Mouse (Mus musculus): ENCODE data around the gene Cct3.
A peak's percentile ranks its signal among the peaks of the same experiment; 100 is the strongest.
"Not testable (repeated sequence)": the region's sequence is repeated elsewhere in the genome, so short reads cannot be mapped to it uniquely, and the experiment has no call there.

Cct3 gene

DNA sequence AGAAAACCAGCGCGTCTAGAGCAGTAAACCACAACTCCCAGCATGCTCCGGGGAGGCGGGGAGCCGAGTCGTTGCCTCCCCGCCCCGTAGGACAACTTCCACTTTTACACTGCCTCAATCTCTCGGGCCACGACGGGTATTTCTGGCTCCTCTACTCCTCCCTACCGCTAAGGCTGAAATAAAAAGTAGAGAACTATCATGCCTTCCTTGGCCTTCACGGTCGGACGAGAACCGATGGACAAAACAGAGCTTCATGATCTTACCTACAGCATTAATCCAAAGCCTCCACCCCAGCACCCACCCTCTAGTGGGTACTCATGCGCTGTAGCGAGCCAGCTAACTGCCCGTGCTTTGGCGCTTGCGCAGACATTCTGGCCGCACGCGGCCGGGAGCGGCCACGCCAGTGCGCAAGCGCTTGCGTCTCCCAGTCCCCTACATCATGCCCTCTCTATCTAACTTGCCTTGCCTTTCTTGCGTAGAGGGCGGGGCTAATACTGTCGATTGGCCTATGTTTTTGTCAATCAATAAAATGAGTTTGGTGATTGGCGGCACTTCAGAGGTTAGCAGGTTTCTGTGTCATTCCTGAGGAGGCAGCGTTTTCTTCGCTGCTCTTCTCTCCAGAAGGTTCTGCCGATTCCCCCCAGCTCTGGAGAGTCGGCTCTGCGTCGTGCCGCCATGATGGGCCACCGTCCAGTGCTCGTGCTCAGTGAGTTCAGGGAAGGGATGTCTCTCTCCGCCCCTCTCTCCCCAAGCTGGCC lies at the start of gene Cct3, which contains the start of gene Tsacc:
Cct3 (plus strand) TSS at position 556 of the 758 bp plus-strand sequence.
Tsacc (minus strand) TSS at position 439 of the 758 bp plus-strand sequence.
- DNase-seq, result peak; percentile 95 to 96

DNA sequence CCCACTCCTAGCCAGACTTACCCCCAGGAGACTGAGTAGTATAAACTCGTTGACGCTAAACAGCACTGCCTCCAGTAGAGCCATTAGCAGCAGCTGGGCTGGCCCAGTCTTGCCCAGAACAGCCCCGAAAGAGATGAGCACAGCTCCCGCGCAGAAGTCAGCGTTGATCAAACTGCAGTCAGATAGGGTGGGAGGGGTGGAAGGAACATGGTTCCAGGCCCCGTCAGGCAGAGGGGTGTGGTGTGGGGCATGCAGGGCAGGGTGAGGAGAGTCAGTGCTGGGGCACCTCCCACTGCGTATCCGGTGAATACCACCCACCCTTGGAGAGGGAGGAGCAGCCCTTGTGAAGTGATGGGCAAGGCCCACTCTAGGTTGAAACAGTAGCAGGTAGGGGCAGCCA lies 49.2 kb upstream of the Cct3 start:
- no peak for DNase-seq

DNA sequence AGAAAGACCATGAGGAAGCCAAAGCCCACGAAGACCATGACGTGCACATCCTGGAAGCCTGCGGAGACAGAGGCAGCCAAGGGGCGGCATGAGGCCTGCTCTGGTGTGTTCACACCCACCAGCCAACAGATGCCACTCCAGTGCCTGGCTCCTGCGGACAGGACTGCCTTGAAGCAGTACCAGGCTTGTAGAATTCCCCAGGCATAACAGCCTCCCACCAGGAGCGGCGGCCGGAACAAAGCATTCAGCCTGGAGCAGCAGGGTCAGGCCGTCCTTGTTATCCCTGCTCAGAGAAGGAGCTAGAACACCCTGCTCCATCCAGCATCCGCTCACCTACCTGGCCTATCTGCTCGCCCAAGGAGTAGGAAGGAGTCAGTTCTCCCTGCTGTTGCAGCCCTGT lies 48.5 kb upstream of the Cct3 start:
- DNase-seq, result no peak

DNA sequence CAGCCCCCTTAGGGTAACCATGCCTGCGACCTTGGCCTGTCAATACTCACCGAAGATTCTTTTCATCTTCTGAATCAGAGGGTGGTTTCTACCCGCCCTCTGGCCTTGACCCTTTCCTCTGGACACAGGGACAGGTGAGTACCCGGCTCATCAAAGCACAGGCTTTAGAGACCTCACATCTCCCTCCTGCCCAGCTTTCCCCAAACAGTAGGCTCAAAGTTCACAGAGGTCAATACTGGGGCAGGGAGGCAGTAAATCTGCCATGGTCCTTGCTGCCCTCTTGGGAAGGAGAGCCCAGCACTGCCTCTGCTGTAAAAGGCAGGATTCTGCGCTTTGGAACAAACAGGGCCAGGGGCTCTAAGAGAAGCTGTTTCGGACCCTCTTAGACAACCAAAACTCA lies 44.2 kb upstream of the Cct3 start:
- DNase-seq, result no peak

DNA sequence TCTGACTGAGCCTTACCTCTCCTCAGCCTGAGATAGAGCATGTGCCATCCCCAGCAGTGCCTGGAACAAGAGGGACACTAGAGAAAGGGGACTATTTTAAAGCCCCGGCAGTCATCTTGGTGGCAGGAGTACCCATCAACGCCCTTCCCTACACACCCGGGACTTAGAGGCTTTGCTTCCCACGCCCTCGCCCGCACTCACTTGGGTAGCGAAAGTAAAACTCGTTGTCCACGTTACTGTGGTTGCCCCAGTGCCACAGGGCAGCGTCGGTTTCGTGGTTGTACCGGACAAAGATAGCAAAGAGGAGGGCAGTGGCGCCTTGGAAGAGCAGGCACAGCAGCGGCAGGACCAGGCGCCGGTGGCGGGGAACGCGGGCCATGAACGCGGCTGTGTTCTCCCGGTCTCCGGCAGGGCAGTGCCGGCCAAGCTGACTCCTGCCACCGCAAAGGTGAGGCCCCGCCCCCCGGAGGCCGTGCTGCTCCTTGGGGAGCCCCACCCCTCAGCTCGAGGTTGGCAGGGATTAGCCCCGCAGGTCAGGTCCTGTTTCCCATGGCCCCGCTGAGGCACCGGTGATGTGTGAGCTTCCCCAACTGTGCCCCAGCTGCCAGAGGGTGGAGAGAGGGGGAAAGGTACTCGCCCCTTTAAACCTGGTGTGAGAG lies 42.5 kb upstream of the Cct3 start, which contains the start of gene Rhbg:
Rhbg (minus strand) TSS at position 442 of the 659 bp plus-strand sequence.
- DNase-seq, result peak; percentile 47 to 68

DNA sequence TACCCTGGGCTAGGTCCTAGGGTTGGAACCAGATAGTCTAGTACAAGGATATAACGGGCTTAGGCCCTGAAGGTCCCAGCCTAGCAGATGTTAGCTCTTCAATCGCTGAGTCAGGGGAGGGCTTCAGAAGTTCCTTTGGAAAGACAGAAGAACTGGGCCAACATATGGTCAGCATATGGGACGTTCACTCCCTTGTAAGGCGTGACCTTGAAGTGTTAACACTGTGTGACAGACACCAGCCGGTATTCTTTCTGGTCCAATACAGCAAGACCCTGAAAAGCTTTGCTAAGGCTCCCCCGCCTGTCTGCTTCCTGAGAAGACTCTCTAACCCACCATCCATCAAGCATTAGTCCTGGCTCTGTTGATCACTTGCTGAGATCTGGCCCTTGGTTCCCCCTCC lies 41.0 kb upstream of the Cct3 start:
- no peak for DNase-seq

DNA sequence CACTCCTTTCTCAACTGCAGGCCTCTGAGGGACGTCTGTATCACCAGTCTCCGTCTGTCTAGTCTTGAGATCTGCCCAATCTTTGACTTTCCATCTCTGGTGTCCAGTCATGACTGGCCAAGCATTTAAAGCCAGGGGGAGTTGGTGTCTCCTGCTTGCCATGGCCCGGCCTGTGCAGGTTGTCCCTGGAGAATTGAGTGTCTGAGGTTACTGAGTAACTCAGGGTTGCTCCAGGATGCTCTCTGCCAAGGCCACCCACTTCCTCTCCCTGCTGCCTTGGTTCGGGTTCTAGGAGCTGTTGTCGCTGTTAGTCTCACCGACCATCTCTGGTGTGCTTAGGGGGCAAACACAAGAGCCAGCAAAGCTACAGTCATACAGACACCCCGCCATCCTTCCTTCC lies 40.5 kb upstream of the Cct3 start:
- DNase-seq, result no peak

DNA sequence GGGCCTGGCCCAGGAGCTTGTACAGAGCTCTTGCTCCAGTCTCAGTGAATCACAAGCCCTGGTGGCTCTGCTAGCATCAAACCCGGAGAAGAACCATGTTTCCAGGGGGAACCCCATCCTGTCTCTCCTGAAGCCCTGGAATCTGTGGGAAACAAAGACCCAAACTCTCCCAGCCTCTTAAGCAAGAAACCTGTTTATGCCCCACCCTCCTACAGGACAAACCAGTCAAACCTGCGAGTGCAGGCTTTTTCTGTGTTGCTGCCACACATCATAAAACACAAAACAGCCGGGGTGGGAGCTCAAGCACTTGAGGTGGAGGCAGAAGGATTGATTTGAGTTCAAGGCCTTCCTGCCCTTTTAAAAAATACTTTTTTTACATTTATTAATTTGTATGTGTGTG lies 34.6 kb upstream of the Cct3 start:
- DNase-seq, result no peak

DNA sequence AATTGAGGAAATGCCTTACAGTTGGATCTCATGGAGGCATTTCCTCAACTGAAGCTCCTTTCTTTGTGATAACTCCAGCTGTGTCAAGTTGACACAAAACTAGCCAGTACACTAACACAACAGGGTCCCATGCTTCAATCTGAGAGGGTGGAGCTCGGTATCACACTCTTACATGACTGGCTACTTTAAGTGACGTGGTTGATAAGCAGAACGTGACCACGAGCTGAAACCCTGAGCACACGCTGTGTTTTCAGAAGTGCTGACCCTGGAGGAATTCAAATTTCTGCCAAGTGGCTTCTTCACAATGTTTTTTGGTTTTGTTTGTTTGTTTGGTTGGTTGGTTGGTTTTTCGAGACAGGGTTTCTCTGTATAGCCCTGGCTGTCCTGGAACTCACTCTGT lies 28.9 kb upstream of the Cct3 start:
- DNase-seq, result not testable (repeated sequence)

DNA sequence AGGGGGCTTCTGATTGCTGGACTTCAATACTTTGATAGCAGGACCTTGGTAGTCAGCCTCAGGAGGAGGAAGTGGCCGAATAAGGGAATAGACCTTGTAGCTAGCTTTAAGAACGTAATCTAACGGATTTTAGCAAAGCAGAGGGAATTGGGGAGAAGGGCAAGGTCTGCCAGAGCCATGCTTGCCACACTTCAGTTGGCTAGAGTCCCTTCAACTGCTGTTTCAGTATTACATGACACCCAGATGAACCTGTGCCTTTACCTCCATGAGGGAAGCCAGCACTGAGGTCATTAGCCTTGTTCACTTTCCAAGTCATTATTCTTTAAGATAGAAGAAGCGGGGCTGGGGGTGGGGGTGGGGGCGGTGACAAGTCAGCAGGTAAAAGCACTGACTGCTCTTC lies 27.9 kb upstream of the Cct3 start:
- no peak for DNase-seq

DNA sequence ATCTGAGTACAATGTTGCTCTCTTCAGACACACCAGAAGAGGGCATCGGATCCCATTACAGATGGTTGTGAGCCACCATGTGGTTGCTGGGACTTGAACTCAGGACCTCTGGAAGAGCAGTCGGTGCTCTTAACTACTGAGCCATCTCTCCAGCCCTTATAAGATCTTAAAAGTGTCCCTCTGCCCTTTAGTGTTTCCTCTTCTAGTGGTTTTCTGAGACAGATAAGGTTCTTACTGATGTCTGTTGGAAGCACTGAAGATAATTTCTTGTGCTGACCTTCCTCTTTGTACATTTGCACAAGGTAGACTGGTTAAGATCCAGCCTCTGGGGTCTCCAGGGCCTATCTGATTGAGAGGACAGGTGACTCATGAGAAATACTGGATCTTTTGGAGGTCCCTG lies 25.6 kb upstream of the Cct3 start:
- not testable (repeated sequence) for DNase-seq

DNA sequence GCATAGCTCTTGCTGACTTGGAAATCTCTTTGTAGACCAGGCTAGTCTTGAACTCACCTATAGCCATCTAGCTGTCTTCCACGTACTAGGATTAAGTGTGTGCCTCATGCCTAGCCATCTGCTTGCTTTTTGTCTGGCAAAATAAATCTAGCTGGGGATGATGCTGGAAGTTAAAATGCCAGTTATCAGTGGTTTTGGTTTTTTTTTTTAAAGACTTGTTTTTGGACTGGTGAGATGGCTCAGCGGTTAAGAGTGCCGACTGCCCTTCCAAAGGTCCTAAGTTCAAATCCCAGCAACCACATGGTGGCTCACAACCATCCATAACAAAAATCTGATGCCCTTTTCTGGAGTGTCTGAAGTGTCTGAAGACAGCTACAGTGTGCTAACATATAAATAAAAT lies 25.1 kb upstream of the Cct3 start:
- no peak for DNase-seq

DNA sequence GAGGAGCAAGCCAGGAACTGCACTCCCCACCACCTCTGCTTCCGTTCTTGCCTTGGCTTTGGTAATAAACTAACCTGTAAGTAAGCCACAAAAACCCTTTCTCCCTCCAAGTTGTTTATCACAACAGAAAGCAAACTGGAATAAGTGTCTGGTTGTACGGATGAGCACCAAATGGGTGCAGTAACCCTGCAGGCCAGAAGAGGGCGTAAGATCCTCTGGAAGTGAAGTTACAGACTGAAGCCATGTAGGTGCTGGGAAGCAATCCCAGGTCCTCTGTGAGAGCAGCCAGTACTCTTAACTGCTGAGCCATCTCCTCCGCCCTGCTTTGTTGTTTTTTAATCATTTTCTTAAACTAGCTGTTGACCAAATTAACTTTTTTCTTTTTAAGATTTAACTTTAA lies 22.9 kb upstream of the Cct3 start:
- DNase-seq, result no peak

DNA sequence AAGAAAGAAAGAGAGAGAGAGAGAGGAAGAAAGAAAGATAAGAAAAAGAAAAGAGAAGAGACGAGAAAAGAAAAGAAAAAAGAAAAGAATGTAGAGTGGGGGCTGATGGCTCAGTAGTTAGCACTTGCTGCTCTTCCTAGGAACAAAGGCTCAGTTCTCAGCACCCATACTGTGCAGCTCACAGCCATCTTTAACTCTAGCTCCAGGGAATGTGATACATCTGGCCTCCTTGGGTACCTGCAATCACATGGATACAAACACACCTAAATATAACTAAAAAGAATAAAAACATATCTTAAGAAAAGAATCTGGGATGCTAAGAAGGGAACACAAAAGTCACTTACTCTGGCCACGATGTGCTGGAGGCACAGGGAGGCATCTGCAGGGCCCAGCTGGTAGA lies 20.8 kb upstream of the Cct3 start:
- no peak for DNase-seq

DNA sequence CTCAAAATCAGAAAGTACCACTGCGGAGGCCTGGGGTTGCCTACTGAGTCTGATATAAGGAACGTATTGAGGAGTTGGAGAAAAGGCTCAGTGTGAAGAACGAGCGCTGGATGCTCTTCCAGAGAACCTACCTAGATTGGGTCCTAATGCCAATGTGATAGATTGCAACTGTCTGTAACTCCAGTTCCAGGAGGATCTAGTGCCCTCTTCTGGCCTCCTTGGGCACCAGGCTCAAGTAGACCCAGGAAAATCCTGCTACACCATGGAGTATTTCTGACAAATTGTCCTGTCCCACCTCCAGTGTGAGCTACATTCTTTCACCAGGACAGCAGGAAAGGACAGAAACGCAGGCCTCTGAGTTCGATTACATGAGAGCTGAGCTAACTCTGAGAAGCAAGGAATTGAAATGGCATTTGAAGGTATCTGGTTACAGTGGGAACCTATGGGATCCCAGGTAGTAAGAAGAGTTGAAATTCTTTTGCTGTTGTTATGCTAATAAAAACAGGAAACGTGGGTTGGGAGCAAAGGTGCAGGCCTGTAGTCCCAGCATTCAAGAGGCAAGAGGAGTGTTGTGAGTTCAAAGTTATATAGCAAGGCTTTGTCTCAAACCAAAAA lies 20.3 kb upstream of the Cct3 start:
- DNase-seq, result peak; percentile 27 to 31

DNA sequence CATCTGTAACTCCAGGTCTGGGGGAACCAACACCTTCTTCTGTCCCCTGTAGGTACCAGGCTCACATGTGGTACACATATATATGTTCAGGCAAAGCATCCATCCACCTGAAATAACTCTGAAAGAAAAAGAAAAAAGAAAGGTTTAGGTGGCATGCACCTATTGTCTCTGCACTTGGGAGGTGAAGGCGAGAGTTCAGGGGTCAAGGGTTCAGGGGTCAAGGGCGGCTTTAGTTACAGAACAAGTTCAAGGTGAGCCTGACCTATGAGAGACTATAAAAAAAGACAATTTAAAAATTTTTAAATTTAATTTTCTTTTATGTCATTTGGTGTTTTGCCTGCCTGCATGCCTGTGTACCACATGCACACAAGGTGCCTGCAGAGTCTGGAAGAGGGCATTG lies 16.9 kb upstream of the Cct3 start:
- no peak for DNase-seq

DNA sequence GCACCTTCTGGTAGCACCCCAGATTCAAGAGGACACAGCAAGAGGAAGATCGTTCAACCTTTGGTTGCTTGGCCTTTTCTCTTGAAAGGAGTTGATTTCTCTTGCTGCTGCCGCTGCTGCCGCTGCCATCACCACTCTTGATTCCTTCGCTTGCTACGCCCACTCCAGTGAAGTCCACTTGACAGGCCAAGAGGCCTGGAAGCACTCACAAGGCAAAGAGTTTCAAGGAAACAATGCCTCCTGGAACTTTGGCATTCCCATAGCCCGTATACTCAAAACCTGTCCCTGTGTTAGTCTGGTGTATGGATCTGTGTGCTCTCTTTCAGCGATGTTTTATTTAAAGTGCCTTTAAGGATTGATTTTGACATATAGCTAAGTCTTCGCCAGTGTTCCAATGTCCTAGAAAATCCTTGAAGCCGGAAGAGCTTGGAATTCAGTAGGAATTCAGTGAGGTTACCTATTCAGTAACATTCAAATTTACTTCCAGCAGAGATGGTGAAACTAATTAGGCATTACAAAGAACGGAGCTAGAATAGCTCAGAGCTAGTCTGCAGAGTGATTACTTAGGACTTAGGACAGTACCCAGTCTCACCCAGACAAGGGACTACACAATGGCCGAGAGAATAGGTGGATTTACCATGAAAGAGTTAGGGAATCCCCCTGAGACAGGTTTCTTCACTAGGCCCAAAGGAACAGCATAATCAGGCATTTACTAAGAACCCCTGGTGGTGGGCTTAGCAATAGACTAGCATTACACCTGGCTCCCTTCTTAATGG lies 15.6 kb upstream of the Cct3 start:
- DNase-seq, result not testable (repeated sequence)

DNA sequence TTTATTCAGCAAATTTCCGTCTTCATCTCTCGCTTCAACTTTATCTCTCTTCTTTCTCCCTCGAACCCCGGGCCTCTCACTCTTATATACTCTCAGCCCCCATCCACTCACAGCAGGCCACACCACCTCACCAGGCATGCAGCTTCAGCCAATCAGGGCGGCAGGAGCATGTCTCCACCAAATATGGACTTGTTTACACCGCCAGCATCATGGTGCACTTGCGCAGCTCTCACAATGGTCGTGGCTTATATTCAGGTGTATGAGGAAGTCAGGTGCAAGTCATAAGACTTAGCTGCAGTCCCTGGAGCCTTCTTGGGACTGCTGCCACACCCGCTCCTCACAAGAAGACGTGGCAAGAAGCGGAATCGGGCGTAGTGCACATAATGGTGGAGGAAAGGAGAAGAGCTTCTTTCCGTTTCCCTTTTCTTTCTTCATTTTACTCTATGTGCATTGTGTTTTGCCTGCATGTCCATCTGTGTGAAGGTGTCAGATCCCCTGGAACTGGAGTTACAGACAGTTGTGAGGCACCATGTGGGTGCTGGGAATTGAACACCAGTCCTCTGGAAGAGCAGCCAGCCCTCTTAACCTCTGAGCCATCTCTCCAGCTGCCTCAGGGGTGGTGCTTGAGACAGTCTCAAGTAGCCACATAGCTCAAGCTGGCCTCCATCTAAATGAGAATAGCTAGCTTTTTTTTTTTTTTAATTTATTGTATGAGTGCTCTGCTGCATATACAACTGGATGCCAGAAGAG lies 11.9 kb upstream of the Cct3 start:
- not testable (repeated sequence) for DNase-seq

DNA sequence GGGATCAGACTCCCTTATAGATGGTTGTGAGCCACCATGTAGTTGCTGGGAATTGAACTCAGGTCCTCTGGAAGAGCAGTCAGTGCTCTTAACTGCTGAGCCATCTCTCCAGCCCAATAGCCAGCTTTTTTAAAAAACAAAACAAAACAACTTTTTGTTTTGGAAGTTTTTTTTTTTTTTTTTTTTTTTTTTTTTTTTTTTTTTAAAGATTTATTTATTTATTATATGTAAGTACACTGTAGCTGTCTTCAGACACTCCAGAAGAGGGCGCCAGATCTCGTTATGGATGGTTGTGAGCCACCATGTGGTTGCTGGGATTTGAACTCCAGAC lies 11.4 kb upstream of the Cct3 start:
- not testable (repeated sequence) for DNase-seq

DNA sequence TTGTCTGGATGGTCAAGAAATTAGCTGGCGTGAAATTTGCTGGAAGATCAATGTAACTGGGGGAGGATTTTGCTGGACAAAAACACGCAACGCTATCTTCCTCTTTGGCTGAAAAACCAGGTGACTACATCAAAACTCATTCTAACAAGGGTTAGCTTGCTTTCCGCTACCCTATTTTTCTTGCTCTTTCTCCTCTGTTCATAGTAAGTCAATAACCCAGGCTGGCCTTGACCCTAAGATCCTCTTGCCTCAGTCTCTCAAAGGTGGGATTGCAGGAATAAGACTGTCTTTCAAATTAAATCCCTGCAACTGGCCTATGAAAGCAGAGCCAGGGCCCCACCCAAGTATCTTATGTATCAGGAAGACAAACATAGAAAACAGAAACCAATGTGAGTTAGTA lies 9.8 kb upstream of the Cct3 start, which contains the start of gene Gm38392:
Gm38392 (minus strand) TSS at position 101 of the 400 bp plus-strand sequence.
- DNase-seq, result no peak

DNA sequence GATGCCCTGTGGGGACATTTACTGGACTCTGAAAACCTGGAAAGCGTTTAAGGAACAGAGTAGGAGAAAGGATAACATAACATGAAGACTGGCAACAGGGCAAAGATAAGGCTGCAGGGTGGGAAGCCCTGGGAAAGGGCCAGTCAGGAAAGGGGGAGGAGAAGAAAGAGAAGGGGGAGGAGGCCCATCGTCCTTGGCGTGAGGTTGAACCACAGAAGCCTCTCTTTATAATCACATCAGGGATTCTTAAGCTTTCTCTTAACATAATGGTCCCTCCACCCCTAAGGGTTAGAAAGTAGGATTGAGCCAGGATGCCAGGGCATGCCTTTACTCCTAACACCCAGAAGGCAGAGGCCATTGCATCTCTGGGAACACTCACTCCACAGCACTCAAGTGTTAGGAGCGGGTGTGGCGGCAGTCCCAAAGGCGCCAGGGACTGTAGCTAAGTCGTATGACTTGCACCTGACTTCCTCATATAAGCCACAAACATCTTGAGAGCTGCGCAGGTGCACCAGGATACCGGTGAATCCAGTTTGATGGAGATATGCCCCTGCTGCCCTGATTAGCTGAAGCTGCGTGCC lies 8.7 kb upstream of the Cct3 start:
- DNase-seq, result not testable (repeated sequence)

DNA sequence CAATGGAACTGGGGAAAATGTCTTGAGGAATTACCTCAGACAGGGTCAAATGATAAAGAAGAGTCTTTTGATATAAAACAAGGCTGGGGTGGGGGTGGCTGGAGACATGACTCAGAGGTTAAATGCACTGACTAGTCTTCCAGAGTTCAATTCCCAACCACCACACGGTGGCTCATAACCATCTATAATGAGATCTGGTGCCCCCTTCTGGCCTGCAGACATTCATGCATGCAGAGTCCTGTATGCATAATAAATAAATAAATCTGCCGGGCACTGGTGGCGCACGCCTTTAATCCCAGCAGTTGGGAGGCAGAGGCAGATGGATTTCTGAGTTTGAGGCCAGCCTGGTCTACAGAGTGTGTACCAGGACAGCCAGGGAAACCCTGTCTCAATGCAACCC lies 4.9 kb upstream of the Cct3 start:
- DNase-seq, result peak; percentile 5 to 13
